Mouse (Mus musculus) C2C12 (cell line): ENCODE results near the gene Scyl3.

Experiments used
- CTCF ChIP-seq: IDR thresholded peaks from one replicate; pipeline ENCODE4 v1.5.1; 2011; ENCODE audit not compliant: control insufficient read depth, insufficient read depth, insufficient read length
- FOSL1 ChIP-seq: IDR thresholded peaks from one replicate; pipeline ENCODE4 v1.8.0; 2011; ENCODE audit warnings: mild to moderate bottlenecking, low read length; ENCODE audit not compliant: poor library complexity, insufficient read depth, severe bottlenecking
- MAX ChIP-seq: IDR thresholded peaks from one replicate; pipeline ENCODE4 v1.6.1; 2011; ENCODE audit warnings: mild to moderate bottlenecking, control low read depth
- MYOD1 ChIP-seq: IDR thresholded peaks from one replicate; pipeline ENCODE4 v1.6.1; 2011; ENCODE audit warnings: low read depth; ENCODE audit not compliant: control insufficient read depth, insufficient read length
- MYOG ChIP-seq: IDR thresholded peaks from one replicate; pipeline ENCODE4 v1.6.1; 2011; ENCODE audit not compliant: control insufficient read depth, insufficient read length; ENCODE audit errors: extremely low read depth
- USF1 ChIP-seq: IDR thresholded peaks from one replicate; pipeline ENCODE4 v1.6.1; 2011; ENCODE audit warnings: low read depth, mild to moderate bottlenecking, control low read depth, moderate library complexity

- TF ChIP-seq CTCF (no peak), FOSL1 (no peak), USF1 (no peak), MYOG (no peak), MYOD1 (no peak), MAX (no peak)
These were observed 1.5 kb downstream of the Scyl3 start for GRCm38 (mm10) chr1:163930458-163930794.
